Mouse (Mus musculus) heart, postnatal 0 days (tissue): ENCODE data around the gene Epha2.

Experiments
- CTCF ChIP-seq: IDR thresholded peaks from 2 replicates; pipeline ENCODE4 v1.5.1; 2016; ENCODE audit warnings: antibody characterized with exemption, control low read depth, low read depth
- EP300 ChIP-seq: IDR thresholded peaks from 2 replicates; pipeline ENCODE4 v1.6.1; 2016; ENCODE audit warnings: antibody characterized with exemption, low read depth

- TF ChIP-seq CTCF (peak; percentile 33), EP300 (no peak)
Measured at GRCm38 (mm10) chr4:141360846-141361245, 59.8 kb downstream of the Epha2 start.
